Mouse (Mus musculus): ENCODE results near the gene Cldn4.

Gene Cldn4

DNA sequence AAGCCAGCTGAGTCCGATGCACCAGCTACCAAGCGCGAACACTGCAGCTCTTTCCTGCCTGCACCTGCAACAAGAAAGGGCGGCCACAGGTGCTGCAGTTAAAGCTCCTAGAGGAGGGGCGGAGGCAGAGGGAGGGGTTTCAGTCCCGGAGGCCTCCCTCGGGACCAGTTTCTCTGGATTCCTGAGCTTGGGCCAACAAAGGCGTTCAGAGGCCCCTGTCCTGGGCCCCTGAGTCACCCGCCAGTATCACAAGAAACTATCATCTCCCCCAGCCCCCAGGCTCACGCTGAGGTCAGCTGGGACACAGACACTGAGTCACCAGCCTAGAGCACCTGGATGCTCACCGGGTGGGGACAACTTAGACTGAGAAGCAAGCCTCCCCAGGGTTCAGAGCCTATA, at the start of gene Cldn4:
Gene Cldn4, minus strand, starts transcription at position 78 of the 399 bp plus-strand sequence.
- DNase-seq (ENCODE audit: low read depth, low spot score), result peak; percentile 50

DNA sequence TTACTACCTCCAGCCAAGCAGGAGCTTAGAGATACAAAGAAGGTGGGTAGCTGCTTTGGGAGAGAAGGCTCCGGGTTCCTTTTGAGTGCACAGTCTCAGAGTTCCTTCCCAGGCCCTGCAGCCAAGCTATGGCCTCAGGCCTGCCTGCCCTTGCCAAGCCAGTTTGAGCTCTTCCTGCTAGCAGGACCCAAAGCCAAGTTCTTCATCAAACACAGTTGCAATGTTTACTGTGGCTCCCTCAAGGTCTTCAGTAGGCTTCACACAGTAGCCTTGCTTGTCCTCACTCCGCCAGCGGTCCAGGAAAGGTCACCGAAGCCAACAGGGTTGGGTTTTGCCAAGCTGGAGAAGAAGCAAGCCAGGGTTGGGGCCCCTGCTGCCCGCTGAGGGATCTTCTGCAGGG, 45.8 kb upstream of the Cldn4 start:
- no peak for DNase-seq (ENCODE audit: low read depth, low spot score)

DNA sequence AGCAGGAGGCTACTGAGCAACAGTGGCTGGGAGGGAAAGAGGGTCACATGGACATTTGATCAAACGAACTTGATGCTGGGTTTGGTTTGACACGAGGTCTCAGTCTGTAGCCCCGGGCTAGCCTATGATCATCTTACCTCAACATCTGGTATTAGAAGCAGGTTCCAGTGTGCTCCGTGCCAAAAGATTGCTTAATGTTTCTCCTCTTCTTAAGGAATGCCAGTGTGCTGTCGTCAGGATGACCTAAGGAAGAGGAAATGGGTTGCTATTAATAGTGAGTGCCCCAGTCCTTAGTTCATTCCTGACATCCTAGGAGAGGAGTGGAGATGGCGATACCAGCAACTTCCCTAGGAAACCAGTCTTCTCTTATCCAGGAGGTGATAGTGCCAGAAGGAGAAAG, 43.0 kb upstream of the Cldn4 start:
- no peak for DNase-seq (ENCODE audit: low read depth, low spot score)

DNA sequence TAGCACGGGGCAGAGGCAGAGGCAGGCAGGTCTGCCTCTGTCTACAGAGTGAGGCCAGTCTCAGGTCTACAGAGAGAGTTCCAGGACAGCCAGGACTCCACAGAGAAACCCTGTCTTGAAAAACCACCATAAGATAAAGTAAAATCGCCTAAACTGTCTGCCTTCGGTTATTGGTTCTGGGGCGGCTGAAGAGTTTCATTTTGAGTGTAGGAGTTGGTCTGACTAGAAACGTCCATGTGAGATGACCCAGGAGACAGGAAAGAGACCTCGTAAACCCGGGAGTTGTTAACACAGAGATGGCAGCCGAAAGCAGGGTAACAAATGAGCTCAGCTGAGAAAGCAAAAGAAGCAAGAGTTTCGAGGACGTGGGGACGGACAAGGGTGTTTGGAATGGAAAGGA, 42.4 kb upstream of the Cldn4 start:
- DNase-seq (ENCODE audit: low read depth, low spot score), result no peak

DNA sequence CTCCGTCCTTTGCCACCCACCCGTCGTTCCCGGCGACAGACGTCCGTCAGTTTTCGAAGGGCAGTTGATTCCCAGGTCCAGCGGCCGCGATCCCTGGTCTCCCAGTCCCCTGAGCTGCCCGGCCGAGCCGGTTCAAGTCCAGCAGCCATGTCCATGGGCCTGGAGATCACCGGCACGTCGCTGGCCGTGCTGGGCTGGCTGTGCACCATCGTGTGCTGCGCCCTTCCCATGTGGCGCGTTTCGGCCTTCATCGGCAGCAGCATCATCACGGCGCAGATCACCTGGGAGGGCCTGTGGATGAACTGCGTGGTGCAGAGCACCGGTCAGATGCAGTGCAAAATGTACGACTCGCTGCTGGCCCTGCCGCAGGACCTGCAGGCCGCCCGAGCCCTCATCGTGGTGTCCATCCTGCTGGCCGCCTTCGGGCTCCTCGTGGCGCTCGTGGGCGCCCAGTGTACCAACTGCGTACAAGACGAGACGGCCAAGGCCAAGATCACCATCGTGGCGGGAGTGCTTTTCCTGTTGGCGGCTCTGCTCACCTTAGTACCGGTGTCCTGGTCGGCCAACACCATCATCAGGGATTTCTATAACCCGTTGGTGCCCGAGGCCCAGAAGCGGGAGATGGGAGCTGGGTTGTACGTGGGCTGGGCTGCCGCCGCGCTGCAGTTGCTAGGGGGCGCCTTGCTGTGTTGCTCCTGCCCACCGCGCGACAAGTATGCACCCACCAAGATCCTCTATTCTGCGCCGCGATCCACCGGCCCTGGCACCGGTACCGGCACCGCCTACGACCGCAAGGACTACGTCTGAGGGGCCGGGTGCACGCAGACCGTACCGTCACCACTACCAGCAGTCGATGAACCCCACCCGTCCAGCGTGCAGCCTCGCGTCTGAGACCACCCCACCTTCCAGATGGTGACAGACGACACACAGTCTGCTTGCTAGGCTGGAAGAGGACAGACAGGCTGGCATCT, 39.8 kb upstream of the Cldn4 start:
- no peak for DNase-seq (ENCODE audit: low read depth, low spot score)

DNA sequence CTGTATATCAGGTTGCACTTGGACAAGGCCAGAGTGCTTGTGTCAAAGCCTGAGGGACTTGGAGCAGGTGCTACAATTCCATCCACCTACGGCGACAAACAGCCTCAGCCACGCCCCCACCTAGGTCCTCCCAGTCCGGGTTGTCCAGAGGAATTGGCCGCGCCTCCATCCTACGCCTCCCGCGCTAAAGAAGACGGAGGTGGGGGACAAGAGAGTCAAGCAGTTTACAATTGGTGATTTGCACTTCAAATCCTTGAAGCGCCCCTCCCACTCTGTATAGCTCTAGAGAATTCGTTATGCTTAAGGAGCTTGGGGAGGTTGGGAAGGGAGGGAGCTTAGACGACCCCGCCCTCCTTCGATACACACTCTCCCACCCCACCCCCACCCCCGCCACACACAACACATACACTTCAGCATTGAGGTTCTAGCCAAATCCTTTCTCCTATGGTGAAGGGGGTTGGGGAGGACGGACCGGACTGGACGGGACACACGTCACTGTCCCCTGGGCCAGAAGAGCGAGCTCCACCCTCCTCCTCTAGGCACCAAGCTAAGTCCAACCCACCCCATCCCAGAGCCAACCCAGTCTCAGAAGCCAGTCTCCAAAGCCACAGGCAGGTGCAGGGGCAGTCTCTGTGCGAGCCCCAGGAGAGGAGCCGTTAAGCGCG, 39.0 kb upstream of the Cldn4 start, which contains the start of gene Cldn3:
Gene Cldn3, plus strand, starts transcription at position 582 of the 665 bp plus-strand sequence.
- peak; percentile 21 for DNase-seq (ENCODE audit: low read depth, low spot score)

DNA sequence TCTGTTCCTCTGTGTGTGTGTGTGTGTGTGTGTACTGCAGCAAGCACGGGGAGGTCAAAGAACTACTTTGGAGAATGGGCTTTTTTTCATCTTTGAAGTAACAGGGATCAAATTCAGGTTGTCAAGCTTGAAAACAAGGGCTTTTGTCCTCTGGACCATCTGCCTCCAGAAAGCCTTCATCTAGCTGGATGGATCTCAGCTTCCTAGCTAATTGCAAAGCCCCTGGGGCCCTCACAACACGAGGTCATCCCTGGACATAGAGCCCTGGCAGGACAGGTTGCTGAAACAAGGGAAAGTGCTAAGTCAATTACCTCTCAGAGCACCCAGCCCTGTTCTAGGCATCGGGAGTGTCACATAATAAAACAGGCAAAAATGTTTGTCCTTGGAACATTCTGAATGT, 37.0 kb upstream of the Cldn4 start:
- no peak for DNase-seq (ENCODE audit: low read depth, low spot score)

DNA sequence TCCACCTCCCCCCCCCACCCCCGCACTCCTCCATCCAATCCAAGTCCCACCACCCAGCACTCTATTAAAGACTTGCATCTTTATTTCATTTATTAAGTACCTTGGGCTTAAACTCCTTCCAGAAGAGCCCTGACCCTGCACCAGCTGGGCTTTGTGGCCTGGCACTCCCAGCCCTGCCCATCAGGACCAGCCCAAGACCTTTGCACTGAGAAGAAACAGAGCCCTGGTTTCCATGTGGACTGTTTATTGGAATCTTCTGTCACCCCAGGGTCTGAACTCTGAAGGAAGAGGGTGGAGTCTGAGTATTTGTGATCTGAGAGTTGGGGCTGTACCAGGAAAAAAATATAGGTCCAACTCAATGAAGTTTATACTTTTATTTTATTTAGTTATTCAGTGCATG, 36.4 kb upstream of the Cldn4 start:
- no peak for DNase-seq (ENCODE audit: low read depth, low spot score)

DNA sequence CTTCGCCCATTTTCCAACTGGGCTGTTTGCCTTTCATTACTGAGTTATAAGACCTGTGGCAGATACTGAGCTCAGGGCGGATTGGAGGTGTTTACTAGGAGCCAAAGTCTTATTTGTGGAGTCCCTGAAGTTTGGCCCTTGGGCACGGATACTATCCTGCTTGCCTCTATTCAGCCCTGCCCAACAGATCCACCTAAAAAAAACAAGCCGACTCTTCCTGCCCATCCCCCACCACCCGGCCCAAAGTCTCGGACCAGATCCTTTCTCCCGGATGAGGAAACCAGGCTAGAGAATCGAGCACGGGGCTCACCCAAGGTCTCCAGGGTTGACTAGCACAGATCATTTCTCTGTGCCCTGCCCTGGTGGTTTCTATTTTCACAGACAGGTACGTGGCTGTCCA, 34.4 kb upstream of the Cldn4 start:
- no peak for DNase-seq (ENCODE audit: low read depth, low spot score)

DNA sequence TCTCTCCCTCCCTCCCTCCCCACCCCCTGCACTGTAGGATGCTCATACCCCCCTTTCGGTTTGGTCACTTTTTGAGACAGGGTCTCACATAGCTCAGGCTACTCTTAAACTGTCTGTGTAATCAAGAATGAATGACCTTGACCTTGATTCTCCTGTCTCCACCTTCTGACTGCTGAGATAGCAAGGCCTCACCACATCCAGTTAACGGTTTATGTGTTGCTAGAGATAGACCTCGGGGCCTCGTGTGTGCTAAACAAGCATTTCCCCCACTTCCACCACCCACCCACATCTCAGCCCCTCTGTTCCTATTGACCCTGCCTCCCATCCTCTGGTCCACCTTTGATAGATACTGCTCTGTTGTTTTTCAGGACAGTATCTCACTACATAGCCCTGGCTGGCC, 31.1 kb upstream of the Cldn4 start:
- DNase-seq (ENCODE audit: low read depth, low spot score), result no peak

DNA sequence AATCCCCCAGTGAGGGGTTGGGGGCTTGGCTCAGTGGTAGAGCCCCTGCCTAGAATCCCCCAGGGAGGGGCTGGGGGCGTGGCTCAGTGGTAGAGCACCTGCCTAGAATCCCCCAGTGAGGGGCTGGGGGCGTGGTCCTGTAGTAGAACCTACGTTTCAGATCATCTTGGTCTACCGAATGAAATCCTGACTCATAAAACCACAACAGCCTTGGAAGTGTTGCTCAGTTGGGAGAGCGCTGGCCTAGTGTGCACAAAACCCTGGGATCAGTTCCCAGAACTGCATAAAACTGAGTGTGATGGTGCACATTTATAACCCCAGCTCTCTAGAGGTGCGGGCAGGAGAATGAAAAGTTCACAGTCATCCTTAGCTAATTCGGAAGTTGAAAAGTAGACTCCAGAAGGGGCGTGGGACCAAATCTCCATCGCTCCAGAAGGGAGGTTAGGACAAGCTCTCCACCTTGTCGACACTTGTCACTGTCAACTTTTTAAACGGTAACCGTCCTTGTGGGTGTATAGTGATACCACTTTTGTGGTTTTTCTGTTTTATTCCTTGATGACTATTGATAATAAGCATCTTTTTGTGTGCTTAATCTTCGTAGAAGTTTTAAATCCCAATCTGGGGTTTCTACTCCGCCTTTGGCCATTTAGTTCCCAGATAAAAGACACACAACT, 30.0 kb upstream of the Cldn4 start:
- no peak for DNase-seq (ENCODE audit: low read depth, low spot score)

DNA sequence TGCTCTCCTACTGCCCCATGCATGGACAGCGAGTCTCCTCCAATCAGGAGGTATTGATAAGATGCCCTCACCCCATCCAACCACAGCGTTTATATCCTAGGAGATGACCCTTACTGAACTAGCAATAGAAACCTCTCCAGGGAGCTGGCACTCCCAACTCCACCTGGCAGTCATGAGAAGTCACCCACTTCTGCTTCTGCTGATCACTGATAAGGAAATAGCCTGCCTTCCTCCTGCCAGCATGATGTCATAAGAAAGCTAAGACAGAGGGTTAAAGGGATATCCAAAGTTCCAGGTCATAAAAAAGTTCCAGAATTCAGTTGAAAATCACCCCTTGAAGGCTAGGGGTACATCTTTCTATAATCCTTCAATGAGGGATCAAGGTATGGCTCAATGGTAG, 29.4 kb upstream of the Cldn4 start:
- DNase-seq (ENCODE audit: low read depth, low spot score), result no peak

DNA sequence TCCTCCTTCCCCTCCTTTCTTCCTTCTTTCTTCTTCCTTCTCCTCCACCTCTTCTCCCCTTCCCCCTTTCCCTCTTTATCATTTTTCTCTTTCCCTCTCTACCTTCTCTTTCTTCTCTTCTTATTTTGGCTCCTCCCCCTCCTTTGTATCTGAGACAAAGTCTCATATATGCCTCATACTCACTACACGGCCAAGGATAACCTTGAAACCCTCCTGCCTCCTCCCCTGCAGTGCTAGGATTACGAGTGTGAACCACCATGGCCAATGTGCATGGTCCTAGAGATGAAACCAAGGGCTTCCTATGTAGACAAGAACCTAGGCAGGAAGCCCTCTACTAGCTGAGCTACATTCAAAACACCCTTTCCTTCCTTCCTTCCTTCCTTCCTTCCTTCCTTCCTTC, 28.2 kb upstream of the Cldn4 start:
- no peak for DNase-seq (ENCODE audit: low read depth, low spot score)

DNA sequence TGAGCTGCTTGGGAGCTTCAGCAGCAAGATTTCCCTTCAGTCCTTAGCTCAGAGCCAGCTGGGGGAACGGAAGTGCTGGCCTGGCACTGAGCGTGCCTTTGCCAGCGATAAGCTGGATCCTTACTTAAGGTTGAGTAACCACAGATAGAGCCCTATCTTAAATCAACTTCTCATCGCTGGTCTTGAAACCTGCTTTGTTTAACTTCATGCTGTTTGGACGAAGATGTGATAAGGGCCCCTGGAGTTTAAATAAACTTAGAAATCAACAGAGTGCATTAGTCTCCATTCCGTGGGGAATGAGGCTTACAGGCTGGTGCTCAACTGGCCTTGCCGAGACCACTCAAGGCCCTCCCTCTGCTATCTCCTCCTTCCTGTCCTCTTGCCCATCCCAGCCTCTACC, 27.6 kb upstream of the Cldn4 start:
- no peak for DNase-seq (ENCODE audit: low read depth, low spot score)

DNA sequence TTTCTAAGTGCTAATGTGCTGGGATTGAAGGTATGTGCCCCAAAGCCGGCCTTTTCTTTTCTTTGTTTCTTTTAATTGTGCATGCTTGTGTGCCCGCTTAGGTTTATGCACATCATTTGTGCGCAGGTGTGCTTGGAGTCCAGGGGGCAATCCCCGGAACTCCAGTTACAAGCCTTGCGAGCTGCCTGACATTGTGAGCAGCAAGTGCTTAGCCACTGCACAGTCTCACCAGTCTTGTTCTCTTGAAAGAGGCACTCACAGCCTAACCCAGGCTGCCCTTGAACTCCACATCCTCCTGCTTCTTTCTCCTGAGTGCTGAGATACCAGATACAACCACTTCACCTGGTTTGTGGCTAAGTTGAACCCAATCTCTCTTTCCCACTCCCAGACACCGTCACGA, 26.8 kb upstream of the Cldn4 start:
- no peak for DNase-seq (ENCODE audit: low read depth, low spot score)

DNA sequence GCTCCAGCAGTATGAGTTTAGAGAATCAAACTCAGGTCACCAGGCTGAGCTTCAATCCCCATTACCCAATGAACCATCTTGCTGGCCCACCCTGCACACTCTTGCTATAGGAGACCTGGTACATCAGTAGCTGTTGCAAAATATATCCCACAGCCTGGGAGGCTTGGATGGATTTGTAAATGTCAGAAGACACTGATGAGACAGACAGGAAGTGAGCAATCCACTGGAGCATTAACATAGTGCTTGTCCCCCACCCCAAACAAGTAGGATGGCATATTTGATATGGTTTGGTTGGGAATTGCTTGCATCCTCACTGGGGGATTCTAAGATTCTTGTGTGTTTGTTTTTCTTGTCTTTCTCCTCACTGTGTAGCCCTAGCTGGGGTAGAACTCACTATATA, 26.3 kb upstream of the Cldn4 start:
- no peak for DNase-seq (ENCODE audit: low read depth, low spot score)

DNA sequence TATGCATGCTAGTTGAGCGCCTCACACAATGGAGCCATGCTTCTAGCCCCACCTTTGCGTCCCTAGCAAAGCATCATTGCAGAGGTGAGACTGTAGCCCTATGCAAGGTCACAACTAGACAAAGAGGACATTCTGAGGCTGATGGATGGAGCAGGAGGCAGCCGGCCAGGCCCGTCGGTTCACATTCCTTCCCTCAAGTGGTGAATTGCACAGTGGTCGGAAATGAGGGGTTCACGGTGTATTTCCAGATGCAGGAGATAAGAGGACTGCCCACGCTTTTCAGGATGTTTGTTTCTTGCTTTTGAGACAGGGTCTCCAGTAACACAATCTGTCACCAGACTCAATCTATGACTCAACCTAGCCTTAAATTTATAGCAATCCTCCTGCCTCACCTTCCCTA, 23.9 kb upstream of the Cldn4 start:
- no peak for DNase-seq (ENCODE audit: low read depth, low spot score)

DNA sequence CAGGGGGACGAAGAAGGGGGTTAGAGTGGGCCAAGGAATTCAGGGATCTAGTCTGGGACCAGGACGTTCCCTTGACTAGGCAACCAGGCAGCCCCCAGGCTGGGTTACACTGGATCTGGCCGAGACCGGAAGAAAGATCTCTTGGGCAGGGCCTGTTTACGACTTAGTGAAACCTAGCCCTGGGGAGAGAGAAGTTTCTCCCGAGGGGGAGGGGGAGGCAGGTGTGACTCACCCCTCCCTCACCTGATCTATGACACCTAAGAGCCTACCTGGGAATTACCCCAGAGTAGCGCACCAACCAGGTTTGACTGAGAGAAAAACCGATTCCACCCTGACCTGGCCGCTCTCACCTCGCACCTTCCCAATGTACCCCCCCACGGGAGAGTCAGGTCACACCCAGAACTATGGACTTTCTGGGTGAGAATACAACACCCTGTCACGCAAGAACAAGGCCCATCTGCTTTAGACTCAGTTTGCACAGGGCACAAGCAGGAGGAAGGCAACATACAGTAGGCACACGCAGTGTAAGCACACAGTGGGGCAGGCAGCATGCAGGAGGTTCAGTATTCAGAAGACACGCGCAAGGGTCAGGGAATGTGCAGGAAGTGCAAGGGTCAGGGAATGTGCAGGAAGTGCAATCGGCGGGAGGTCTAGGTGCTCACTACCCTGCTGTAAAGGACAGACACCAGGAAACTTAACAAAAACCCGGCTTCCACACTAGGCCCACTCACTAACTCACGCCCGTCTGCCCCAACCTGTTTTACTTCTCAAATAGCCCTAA, 20.6 kb upstream of the Cldn4 start:
- no peak for DNase-seq (ENCODE audit: low read depth, low spot score)

DNA sequence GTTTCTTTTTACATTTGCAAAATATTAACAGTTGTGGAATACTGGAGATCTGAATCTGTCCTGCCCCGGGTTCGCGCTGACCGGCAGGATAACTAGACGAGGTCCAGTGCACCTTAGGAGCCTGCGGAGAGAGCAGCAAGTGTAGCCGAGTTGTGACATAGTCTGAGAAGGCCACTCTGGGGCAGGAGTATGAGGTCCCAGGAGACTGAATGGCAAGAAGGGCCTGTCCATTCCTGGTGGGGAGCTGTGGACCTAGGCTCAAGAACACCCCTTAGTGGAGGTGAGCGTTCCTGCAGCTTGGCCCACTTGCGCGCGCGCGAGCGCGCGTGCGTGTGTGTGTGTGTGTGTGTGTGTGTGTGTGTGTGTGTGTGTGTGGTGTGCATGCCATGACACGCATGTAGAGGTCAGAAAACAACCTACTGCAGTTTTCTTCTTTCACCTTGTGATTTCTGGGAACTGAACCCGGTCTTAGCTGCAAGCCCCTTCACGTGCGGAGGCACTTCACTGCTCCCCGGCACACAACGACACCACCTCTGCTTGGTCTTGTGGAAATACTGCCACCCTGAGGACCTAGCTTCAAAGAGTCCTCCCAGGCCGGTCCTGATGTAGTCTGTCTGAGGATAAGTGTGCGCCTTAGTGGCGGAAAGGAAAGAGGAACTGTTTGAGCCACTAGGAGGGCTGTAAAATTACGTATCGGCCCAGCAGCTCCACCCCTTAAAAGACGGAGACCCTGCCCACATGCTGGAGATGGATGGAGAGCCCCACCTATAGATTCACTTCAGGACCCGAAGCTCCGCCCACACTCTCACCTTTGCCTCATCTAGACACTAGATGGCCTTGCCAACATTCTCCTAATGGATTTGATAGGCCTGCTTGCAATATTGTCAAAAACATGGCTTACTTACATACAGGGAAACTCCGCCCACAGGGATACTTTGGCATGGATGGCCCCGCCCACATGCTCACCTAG, 19.4 kb upstream of the Cldn4 start:
- peak; percentile 49 for DNase-seq (ENCODE audit: low read depth, low spot score)

DNA sequence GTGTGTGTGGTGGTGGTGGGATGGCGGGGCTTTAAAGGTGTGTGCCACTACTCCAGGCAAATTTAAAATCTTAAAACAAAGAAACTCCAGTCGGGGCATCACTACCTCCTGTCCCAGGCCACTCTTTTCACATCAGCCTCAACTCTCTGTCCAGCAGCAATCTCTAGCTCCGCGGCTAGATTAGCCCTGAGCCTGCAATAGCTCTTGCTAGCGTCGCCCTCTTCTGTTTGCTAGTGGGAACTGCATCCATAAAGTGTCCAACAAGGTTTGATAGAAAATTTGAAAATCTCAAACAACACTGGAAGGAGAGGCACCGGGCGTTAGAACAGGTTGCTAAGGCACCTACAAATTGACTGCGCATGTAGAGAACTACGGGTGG, 18.7 kb upstream of the Cldn4 start:
- peak; percentile 83 for DNase-seq (ENCODE audit: low read depth, low spot score)

All from mesoderm, embryonic 11.5 days (tissue).